Mouse (Mus musculus) cerebellum, adult 11-12 months (tissue): ENCODE results near the gene Gm11992.

Experiments used
- DNase-seq: peaks from one replicate; pipeline ENCODE4 v3.0.0; 2022

The Gm11992 gene

DNA sequence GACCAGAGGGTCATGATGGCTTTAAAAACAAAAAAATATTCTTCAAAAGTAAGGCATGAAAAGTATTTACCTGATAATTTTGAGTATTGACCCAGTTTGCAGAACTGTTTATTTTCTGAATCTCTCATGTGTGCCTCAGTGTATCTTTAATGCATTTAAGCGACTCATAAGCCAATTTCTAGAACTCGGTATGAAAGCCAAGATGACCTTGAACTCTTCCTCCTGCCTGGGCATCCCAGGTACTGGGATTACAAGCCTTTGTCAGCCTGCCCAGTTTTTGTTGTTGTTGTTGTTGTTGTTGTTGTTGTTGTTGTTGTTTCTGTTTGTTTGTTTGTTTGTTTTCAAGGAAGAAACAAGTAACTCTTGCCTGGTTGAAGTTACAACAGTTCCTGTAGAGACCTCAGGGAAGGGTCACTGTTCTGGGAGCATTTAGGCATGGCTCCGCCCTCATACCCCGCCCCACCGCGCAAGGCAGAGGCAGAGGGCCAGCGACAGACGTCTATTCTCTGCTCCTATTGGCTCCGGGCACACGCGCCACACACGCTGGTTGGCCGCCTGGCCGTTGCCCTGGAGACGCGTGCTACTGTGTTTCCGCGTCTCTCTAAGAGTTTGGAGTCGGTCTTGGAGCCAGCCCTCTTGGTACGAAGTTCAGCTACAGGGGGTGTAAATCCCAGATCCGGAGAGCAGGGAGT lies at the start of gene Gm11992:
TSS of gene Gm11992 (plus strand) at position 584 of the 692 bp plus-strand sequence.
- DNase-seq = peak; percentile 22

- DNase-seq = no peak
Measured at GRCm38 (mm10) chr11:9008761-9009160, 39.6 kb upstream of the Gm11992 start.

DNA sequence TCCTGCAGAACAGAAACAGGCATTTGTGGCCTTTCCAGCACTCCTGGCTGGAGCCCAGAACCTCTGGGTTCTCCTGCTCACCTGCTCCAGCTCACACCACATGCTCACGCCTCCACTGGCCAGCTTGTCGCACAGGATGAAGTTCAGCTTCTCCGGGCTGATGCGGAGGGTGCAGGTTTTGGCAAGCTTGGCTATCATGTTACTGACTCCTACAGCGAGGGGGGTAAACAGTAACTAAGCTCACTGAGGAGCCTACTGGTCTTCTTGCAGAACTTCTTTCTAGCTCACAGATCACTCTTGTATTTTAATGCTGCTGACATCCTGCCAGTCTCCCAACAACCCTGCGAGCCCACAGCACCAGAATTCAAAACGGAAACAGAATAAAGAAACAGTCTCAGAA lies 38.0 kb upstream of the Gm11992 start:
- peak; percentile 53 for DNase-seq

- peak; percentile 85 for DNase-seq
Measured at GRCm38 (mm10) chr11:9010853-9011339, 37.5 kb upstream of the Gm11992 start, which contains the start of gene Hus1. Hus1 (minus strand) TSS chr11:9011191.

DNA sequence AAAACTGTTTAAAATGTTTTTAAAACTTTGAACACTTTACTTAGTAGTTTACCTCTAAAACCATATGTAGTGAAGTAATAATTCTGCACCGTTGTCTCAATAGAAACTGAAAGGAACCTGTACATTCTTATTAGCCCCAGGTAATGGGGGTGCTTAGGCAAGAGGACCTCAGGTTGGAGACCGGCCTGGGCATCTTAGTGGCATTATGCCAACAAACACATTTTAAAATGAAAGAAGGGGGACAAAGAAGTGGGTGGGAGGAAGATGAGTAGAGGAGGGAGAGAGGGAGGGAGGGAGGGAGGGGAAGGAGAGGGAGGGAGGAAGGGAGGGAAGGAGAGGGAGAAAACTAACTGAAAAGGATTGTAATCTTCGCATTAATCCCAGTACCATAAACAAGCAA lies 37.0 kb upstream of the Gm11992 start:
- no peak for DNase-seq

- DNase-seq = no peak
Measured at GRCm38 (mm10) chr11:9014740-9015139, 33.7 kb upstream of the Gm11992 start.

DNA sequence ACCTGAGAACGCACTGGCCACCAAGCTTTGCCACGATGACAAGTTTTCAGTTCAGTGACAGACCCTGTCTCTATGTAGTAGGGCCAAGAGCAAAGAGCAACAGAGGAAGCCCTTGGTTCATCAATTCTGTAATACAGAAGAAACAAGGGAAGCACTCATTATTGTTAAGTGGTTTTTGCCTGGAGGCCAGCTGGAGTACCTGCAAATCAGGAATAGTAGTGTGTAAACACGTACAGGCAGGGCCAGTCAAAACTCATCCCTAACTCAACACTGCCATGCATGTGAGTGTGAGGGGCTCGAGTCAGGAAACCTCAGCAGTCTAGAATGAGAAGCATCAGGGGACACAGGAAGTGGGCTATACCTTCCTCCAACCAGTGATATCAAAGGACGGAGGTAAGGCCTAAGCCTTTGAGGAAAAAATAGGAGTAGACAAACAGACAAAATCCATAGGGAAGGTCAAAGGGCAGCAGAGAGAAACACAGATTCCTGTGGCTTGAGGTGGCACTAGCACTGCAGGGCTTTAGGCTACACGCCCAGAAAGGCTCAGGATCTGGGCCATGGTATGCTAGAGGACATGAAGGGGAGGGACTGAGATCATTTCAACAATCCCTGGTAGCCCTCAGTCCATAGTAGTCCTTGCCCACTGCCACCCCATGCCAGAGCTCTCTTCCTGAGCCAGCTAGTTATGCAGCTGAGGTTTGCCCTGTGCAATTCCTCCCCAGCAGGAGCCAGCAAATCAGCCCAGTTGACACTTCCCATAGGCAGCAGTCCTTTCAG lies 29.7 kb upstream of the Gm11992 start:
- no peak for DNase-seq

GRCm38 (mm10) chr11:9020207-9020606 lies 28.2 kb upstream of the Gm11992 start:
- no peak for DNase-seq

DNA sequence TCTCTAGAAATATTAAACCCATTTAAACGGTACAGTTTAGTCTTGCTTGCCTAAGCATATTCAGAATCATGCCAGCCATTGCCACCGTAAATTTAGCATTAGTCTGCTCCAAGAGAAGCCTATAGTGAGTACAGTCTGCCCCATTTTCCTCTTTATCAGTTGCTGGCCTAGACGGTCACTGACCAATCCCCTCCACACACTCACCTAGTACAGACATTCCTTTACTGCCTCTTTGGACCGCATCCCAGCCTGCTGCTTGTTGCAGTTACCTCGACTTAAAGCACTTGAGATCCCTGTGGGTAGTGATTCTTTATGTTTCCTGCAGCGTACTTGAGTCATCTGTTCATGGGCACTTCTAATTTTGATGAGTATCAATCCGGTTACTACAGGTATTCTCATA lies 23.6 kb upstream of the Gm11992 start:
- DNase-seq = no peak

DNA sequence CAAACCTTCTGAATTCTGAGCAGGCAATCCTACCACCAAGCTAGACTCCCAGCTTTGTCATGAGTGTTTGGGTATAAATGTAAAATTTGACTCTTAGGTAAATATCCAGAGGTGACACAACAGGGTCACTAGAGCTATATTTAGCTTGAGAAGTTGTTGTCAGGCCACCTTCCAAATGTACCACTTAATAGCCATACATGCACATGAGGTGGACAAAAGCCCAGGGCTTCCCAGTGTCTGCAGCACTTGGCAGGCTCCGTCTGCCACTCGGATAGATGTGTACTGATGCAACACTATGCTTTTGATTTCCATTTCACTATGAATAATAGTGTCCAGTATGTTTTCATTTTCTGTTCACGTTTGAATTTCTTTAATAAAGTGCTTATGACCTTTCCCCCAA lies 23.2 kb upstream of the Gm11992 start:
- DNase-seq = no peak

DNA sequence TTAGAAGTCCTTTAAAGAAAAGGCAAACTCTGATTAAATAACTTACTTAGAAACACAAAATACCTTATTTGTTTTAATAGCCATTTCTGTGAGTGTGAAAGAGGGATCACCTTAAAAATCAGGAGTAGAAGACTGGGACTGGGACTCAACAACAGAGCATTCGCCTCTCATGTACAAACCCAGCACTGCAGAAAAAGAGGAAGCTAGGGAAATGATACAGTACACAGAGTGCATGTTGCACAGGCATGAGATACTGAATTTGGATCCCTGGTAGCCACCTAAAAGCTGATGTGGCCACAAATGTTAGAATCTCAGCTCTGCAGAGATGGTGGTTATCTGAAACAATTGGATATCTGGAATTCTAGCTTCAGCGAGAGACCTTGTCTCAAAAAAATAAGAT lies 16.9 kb upstream of the Gm11992 start:
- no peak for DNase-seq

GRCm38 (mm10) chr11:9046546-9046945 lies 1.8 kb upstream of the Gm11992 start:
- DNase-seq = no peak

GRCm38 (mm10) chr11:9047044-9047443 lies 1.4 kb upstream of the Gm11992 start:
- DNase-seq = no peak

DNA sequence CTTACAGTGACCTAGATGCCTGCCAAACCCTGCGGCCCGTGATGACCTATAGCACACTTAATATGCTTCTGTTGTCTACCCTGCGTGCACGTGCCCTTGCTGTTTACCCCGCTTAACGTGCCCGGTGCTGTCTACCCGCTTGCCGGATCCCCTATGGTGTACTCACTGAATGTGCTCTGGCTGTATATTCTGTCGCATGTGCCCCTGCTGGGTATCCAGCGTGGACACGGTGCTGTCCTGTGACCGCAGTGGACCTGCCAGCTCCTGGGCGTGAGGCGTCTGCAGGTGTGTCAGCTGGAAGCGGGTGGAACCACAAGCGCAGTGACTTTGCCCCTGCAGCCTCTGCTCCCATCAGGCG lies 288 bp downstream of the Gm11992 start, which contains the start of gene Sun3:
TSS of gene Sun3 (minus strand) at position 289 of the 358 bp plus-strand sequence.
- DNase-seq = peak; percentile 2

GRCm38 (mm10) chr11:9050241-9050640 lies 1.8 kb downstream of the Gm11992 start:
- no peak for DNase-seq

DNA sequence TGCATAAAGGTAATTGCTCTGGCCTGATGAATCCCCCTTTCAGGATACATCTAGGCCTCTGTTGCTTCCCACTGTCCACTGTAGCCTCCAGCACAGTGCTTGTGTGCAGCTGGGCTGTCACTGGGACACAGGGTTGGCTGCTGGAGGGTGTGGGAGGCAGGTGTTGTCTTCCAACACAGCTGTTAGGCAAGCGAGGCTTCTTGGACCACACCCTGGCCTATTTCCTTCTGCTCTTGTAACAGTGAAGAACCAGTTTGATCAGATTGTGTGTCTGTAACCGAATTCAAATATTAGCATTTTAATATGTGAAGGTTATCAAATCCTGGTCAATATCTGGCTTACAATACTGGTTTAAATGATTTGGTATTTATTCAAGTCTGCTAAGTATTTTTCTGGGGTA lies 3.5 kb downstream of the Gm11992 start:
- DNase-seq = no peak

GRCm38 (mm10) chr11:9056937-9057336 lies 8.5 kb downstream of the Gm11992 start:
- no peak for DNase-seq

GRCm38 (mm10) chr11:9057711-9058110 lies 9.3 kb downstream of the Gm11992 start:
- DNase-seq = no peak

- DNase-seq = no peak
Measured at GRCm38 (mm10) chr11:9060029-9060428, 11.6 kb downstream of the Gm11992 start.

- no peak for DNase-seq
Measured at GRCm38 (mm10) chr11:9060484-9060883, 12.1 kb downstream of the Gm11992 start.

DNA sequence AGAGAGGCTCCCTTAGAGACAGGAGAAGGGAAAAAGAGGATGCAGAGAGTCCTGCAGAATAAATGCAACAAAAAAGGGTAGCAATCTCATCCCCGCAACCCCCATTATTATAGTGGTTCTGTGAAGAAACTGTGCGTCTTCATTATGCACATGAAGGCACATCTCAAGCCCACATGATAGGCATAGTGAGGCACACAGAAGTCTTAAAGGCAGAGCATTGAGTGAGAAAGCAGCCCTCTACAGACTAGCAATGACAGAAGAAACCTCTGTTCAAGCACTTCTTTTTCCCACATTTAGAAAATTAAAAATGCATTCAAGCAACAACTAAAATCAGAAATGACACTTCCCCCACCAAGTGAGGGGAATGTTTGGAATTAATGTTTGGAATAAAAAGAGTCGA lies 28.1 kb downstream of the Gm11992 start:
- no peak for DNase-seq

DNA sequence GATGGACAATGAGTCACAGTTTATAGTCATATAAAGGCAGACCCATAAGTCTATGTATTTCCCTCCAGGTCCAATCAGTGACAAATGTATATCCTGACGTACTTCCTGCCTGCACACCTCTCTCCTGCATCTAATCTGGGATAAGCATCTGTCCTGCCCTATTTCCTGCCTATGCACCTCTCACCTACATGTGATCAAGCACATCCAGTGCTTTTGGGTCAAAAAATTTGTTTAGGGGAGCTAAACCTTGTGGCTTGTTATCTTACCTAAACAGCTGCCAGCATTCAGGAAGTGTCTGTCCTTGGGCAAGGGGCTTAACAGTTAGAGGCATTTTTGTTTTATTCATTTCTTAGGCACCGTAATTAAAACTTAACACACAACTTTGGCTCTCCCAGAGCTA lies 64.8 kb downstream of the Gm11992 start:
- no peak for DNase-seq

- DNase-seq = no peak
Measured at GRCm38 (mm10) chr11:9115367-9116120, 67.2 kb downstream of the Gm11992 start.
